Mouse (Mus musculus): Measurements from ENCODE around the gene Cacng4. TPM values are rescaled to one million over a fixed set of nuclear protein-coding genes. Genes with fewer than 3 reads are reported as not detected.

Gene Cacng4
- polyA plus RNA-seq, 1 experiment from 2014 or later, result 6.3 TPM

DNA sequence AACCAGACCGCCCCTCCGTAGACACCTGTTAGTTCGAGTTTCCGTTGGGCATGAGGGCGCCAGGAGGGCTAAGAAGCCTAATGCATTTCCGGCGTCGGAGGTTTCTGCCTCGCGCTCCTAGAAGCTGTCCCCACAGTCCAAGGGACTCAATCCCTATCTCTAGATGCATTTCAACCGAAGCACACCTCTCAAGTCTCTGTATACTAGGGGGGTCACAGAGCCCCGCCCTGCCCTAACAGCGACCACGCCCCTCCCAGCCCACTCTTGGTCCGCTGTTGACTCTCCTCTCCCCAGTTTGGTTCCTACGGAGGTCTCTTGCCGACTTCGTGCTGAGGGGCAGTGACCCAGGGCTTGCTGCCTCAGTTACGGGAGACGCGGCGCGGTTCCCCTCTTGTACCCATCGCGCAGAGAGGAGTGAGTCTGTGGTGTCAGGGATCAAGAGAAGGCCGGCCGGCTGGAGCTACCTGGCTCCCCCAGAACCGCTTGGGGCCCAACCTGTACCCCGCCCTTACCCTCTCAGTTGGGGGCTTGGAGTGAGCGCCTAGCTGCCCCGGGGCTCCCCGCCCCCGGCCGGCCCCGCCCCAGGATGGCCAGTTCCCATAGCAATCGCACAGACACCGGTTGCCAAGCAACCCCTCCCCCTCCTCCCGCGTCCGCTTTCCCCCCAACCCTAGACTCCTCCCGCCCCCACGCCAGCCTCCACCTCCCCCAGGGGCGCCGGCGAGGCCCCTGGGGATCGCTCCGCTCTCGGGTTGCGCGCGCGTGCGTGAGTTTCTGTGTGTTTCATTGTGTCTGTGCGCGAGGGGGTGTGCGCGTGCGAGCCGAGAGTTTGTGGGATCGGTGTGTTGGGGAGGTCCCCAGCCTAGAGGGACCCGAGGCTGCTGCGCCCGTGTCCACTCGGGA lies 906 bp downstream of the Cacng4 start:
- Histone ChIP-seq H3K36me3 (replicated peaks) (peaks cover 24% of the 10 kb centered on the region), H3K9me3 (no peaks in the 10 kb centered on the region), H3K27me3 (ENCODE audit: poor library complexity, severe bottlenecking) (peaks cover 68% of the 10 kb centered on the region), H3K4me1 (peaks cover 65% of the 10 kb centered on the region), H3K4me3 (peak overlapping the region; percentile 82), H3K27ac (peak overlapping the region; percentile 93)
- under 1% methylated on average over 63 of the region's 64 CpGs for WGBS
- DNase-seq (ENCODE audit: extremely low spot score, low spot score), result peak; percentile 74

DNA sequence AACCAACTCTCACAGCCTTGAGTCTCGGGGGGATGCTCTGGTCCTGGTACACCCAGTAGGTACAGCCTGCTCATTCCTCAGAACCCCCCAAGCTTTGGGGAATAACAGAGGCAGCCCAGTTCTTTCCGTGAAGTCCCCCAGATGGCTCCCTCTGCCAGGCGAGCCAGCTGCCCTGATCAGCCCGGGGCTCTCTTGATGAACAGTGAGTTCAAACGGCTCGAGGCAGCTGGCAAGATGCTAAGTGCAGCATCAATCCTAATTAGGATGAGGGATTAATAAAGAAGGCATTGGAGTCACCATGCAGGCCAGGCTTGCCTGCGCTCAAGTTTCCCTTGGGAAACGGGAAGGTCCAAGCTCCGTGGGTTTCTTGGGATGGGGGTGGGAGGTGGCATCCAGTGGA lies 2.2 kb downstream of the Cacng4 start:
- WGBS, result 27% methylated on average over 9 of the region's 9 CpGs
- Histone ChIP-seq H3K27me3 (ENCODE audit: poor library complexity, severe bottlenecking) (peaks cover 54% of the 10 kb centered on the region), H3K27ac (peak overlapping the region; percentile 26; the same call in 1 of the 2 replicates), H3K9me3 (no peaks in the 10 kb centered on the region), H3K36me3 (replicated peaks) (peaks cover 31% of the 10 kb centered on the region), H3K4me3 (peak overlapping the region; percentile 82; the same call in 1 of the 2 replicates), H3K4me1 (peaks cover 53% of the 10 kb centered on the region)
- no peak for DNase-seq (ENCODE audit: extremely low spot score, low spot score)

GRCm38 (mm10) chr11:107785761-107786160 lies 8.6 kb downstream of the Cacng4 start:
- 77% methylated on average over 3 of the region's 3 CpGs for WGBS
- peaks cover 31% of the 10 kb centered on the region for H3K36me3 ChIP-seq (replicated peaks)
- no peaks in the 10 kb centered on the region; the same call in 1 of the 2 replicates for H3K27me3 ChIP-seq (ENCODE audit: poor library complexity, severe bottlenecking)
- H3K4me1 ChIP-seq, result 0 out of 2 replicates have a peak, but pooled peaks cover 6% of the 10 kb centered on the region
- H3K27ac ChIP-seq, result no peak overlapping the region
- H3K9me3 ChIP-seq, result no peaks in the 10 kb centered on the region
- DNase-seq (ENCODE audit: extremely low spot score, low spot score), result no peak
- no peak overlapping the region for H3K4me3 ChIP-seq

GRCm38 (mm10) chr11:107785288-107785687 lies 9.1 kb downstream of the Cacng4 start:
- H3K36me3 ChIP-seq (replicated peaks), result peaks cover 30% of the 10 kb centered on the region
- H3K9me3 ChIP-seq, result no peaks in the 10 kb centered on the region
- no peak overlapping the region for H3K4me3 ChIP-seq
- H3K27ac ChIP-seq, result no peak overlapping the region
- H3K4me1 ChIP-seq, result peaks cover 1% of the 10 kb centered on the region; the same call in 1 of the 2 replicates
- peak; percentile 34 for DNase-seq (ENCODE audit: extremely low spot score, low spot score)
- WGBS, result 81% methylated on average over 1 of the region's 1 CpGs
- no peaks in the 10 kb centered on the region for H3K27me3 ChIP-seq (ENCODE audit: poor library complexity, severe bottlenecking)

- Histone ChIP-seq H3K27ac (no peak overlapping the region), H3K9me3 (no peaks in the 10 kb centered on the region), H3K36me3 (replicated peaks) (peaks cover 20% of the 10 kb centered on the region), H3K27me3 (ENCODE audit: poor library complexity, severe bottlenecking) (no peaks in the 10 kb centered on the region), H3K4me1 (peaks cover 11% of the 10 kb centered on the region), H3K4me3 (no peak overlapping the region)
- DNase-seq (ENCODE audit: extremely low spot score, low spot score), result peak; percentile 31
- 88% methylated on average over 8 of the region's 8 CpGs for WGBS
Observed at GRCm38 (mm10) chr11:107783861-107784754, 10.2 kb downstream of the Cacng4 start.

GRCm38 (mm10) chr11:107782591-107782990 lies 11.8 kb downstream of the Cacng4 start:
- WGBS, result 84% methylated on average over 5 of the region's 5 CpGs
- Histone ChIP-seq H3K36me3 (replicated peaks) (peaks cover 7% of the 10 kb centered on the region; the same call in 1 of the 2 replicates), H3K9me3 (no peaks in the 10 kb centered on the region), H3K4me1 (peaks cover 27% of the 10 kb centered on the region), H3K27ac (no peak overlapping the region), H3K4me3 (no peak overlapping the region), H3K27me3 (ENCODE audit: poor library complexity, severe bottlenecking) (no peaks in the 10 kb centered on the region)
- no peak for DNase-seq (ENCODE audit: extremely low spot score, low spot score)

- Histone ChIP-seq H3K4me3 (no peak overlapping the region), H3K27ac (peak overlapping the region; percentile 42; the same call in 1 of the 2 replicates), H3K9me3 (no peaks in the 10 kb centered on the region), H3K36me3 (replicated peaks) (no peaks in the 10 kb centered on the region; the same call in 1 of the 2 replicates), H3K27me3 (ENCODE audit: poor library complexity, severe bottlenecking) (no peaks in the 10 kb centered on the region), H3K4me1 (peaks cover 62% of the 10 kb centered on the region)
- 66% methylated on average over 9 of the region's 9 CpGs for WGBS
- no peak for DNase-seq (ENCODE audit: extremely low spot score, low spot score)
Observed at GRCm38 (mm10) chr11:107778859-107779258, 15.5 kb downstream of the Cacng4 start.

DNA sequence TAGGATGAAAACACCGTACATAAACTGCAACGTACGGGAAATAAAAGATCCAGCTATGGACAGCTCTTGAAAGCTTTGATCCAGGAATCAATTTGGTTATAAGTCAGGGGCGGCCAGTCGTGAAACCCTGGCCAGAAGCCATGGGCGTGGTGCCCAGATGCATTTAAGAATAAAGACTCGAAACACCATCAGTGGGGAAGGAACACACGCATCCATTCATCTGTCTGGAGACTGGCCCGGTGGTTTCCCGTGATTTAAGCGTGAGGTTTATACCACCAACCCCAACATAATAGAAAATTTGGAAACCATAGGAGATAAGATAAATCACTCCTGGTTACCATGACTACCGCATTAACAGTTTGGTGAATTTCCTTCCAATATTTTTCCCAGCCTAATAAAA lies 16.9 kb downstream of the Cacng4 start:
- 82% methylated on average over 12 of the region's 12 CpGs for WGBS
- Histone ChIP-seq H3K36me3 (replicated peaks) (no peaks in the 10 kb centered on the region; the same call in 1 of the 2 replicates), H3K4me3 (no peak overlapping the region), H3K4me1 (peaks cover 75% of the 10 kb centered on the region), H3K9me3 (no peaks in the 10 kb centered on the region), H3K27ac (no peak overlapping the region), H3K27me3 (ENCODE audit: poor library complexity, severe bottlenecking) (0 out of 2 replicates have a peak, but pooled peaks cover 9% of the 10 kb centered on the region)
- no peak for DNase-seq (ENCODE audit: extremely low spot score, low spot score)

DNA sequence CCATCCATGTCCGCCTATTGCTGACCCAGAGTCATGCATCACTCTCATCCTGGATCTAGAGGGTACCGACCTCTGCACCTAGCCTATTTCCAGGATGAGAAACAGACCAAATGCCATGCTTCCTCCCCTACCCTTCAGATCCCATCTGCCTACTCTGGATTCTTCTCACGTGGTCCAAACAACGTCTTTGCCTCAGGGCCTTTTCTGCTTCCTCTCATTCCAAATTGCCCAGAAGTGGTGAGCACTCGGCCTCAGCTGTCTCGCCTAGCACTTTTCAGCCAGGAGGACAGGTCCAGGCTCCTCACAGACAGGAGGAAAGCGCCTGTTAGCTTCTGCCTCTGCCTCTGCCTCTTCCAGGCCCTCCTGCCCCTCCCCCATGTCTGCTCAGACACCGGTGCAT lies 21.0 kb downstream of the Cacng4 start:
- H3K27ac ChIP-seq, result peak overlapping the region; percentile 30; the same call in 1 of the 2 replicates
- WGBS, result 61% methylated on average over 8 of the region's 8 CpGs

DNA sequence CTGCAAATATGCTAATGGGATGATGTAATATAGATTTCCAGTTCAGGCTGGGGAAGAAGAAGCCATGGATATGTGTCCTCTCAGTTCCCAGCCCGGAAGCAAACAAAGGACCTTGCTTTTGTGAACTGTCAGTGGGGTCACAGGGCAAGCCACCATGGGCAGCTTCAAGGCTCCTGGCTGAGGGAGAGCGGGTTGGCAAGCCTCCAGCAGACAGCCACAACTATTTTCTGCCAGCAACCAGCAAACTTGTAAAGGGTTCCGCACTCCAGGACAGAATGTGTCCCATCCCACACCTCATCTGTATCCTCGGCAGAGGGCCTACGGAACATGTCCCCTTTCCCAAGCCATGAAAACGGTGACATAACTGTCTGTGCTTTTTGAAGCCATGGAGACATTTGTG lies 22.4 kb downstream of the Cacng4 start:
- WGBS, result 82% methylated on average over 6 of the region's 6 CpGs
- no peak for DNase-seq (ENCODE audit: extremely low spot score, low spot score)
- Histone ChIP-seq H3K36me3 (replicated peaks) (no peaks in the 10 kb centered on the region; the same call in 1 of the 2 replicates), H3K9me3 (no peaks in the 10 kb centered on the region), H3K27me3 (ENCODE audit: poor library complexity, severe bottlenecking) (0 out of 2 replicates have a peak, but pooled peaks cover 9% of the 10 kb centered on the region), H3K4me3 (no peak overlapping the region), H3K27ac (no peak overlapping the region), H3K4me1 (peaks cover 82% of the 10 kb centered on the region)

More for the DNA sequence above, 21.0 kb downstream of the Cacng4 start:
- no peaks in the 10 kb centered on the region; the same call in 1 of the 2 replicates for H3K36me3 ChIP-seq (replicated peaks)
- no peak for DNase-seq (ENCODE audit: extremely low spot score, low spot score)
- no peaks in the 10 kb centered on the region for H3K9me3 ChIP-seq
- no peak overlapping the region for H3K4me3 ChIP-seq
- H3K27me3 ChIP-seq (ENCODE audit: poor library complexity, severe bottlenecking), result 0 out of 2 replicates have a peak, but pooled peaks cover 9% of the 10 kb centered on the region
- peaks cover 82% of the 10 kb centered on the region for H3K4me1 ChIP-seq

DNA sequence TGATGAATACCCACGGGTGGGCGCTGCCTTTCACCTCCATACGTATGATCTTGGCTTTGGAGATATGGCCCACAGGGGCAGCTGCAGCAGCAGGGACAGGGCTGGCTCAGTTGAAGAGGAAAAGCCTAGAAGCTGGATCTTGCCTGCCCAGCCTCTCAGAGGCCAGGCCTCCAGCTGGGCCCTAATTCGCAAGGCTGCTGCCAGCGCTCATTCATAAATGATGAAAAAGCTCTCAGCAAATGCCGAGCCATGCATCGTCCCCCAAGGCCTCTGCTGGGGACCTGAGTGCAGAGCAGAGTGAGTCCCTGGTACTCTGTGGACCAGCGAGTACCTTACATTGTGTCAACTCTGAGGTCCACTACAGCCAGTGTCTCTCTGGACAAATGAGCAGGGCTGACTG lies 26.0 kb downstream of the Cacng4 start:
- DNase-seq (ENCODE audit: extremely low spot score, low spot score), result no peak
- Histone ChIP-seq H3K4me1 (peaks cover 68% of the 10 kb centered on the region), H3K27me3 (ENCODE audit: poor library complexity, severe bottlenecking) (0 out of 2 replicates have a peak, but pooled peaks cover 12% of the 10 kb centered on the region), H3K9me3 (no peaks in the 10 kb centered on the region), H3K4me3 (no peak overlapping the region), H3K27ac (peak overlapping the region; percentile 48), H3K36me3 (replicated peaks) (no peaks in the 10 kb centered on the region; the same call in 1 of the 2 replicates)
- WGBS, result 62% methylated on average over 8 of the region's 8 CpGs

- no peaks in the 10 kb centered on the region for H3K9me3 ChIP-seq
- no peak overlapping the region for H3K4me3 ChIP-seq
- H3K27me3 ChIP-seq (ENCODE audit: poor library complexity, severe bottlenecking), result peaks cover 8% of the 10 kb centered on the region; the same call in 1 of the 2 replicates
- no peak for DNase-seq (ENCODE audit: extremely low spot score, low spot score)
- H3K36me3 ChIP-seq (replicated peaks), result no peaks in the 10 kb centered on the region; the same call in 1 of the 2 replicates
- H3K4me1 ChIP-seq, result peaks cover 69% of the 10 kb centered on the region
- 0 out of 2 replicates have a peak overlapping the region, but pooled peaks have one; percentile 12 for H3K27ac ChIP-seq
- 52% methylated on average over 12 of the region's 12 CpGs for WGBS
Observed at GRCm38 (mm10) chr11:107766932-107767331, 27.4 kb downstream of the Cacng4 start.

Data from forebrain, embryonic 10.5 days (tissue).